Mouse (Mus musculus): ENCODE data around the gene Eef1a2. TPM values are rescaled to one million over a fixed set of nuclear protein-coding genes. Genes with fewer than 3 reads are reported as not detected.

Gene Eef1a2
- total and polyA plus RNA-seq, 2 experiments = 0.74 TPM; not detected in 1

DNA sequence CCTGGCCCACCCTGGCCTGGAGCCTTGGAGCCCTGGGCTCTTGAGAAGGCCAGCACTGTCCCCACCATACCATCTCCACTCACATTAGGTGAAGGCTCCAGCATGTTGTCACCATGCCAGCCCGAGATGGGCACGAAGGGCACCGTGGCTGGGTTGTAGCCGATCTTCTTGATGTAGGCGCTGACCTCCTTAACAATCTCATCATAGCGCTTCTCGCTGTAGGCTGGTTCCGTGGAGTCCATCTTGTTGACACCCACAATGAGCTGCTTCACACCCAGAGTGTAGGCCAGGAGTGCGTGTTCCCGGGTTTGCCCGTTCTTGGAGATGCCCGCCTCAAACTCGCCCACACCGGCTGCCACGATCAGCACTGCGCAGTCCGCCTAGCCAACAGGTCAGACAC is 4.1 kb downstream of the Eef1a2 start:
- H3K36me3 ChIP-seq (ENCODE audit: control insufficient read depth, insufficient read depth, low read length) = no peaks in the 10 kb centered on the region
- no peak for TF ChIP-seq CTCF (IDR thresholded peaks at IDR 0.05; ENCODE audit: low read depth, low read length)
- no peak for TF ChIP-seq POLR2A (IDR thresholded peaks at IDR 0.05; ENCODE audit: extremely low read depth, insufficient read depth, low read length)
- H3K9ac ChIP-seq (ENCODE audit: low read depth, low read length) = no peak overlapping the region
- peaks cover 8% of the 10 kb centered on the region; the same call in 1 of the 2 replicates for H3K27me3 ChIP-seq (ENCODE audit: control insufficient read depth, insufficient read depth, low read length)
- H3K4me3 ChIP-seq (ENCODE audit: insufficient read depth, low read depth, low read length) = no peak overlapping the region
- DNase-seq (ENCODE audit: extremely low read depth, low read depth, low spot score) = no peak
- H3K79me2 ChIP-seq (ENCODE audit: control insufficient read depth, insufficient read depth, low read length) = no peaks in the 10 kb centered on the region
- 92% methylated on average over 17 of the region's 17 CpGs for WGBS
- H3K4me1 ChIP-seq (ENCODE audit: control insufficient read depth, insufficient read depth, low read length) = peaks cover 7% of the 10 kb centered on the region
- no peak overlapping the region for H3K27ac ChIP-seq (replicated peaks; ENCODE audit: insufficient read depth, low read depth, low read length)

DNA sequence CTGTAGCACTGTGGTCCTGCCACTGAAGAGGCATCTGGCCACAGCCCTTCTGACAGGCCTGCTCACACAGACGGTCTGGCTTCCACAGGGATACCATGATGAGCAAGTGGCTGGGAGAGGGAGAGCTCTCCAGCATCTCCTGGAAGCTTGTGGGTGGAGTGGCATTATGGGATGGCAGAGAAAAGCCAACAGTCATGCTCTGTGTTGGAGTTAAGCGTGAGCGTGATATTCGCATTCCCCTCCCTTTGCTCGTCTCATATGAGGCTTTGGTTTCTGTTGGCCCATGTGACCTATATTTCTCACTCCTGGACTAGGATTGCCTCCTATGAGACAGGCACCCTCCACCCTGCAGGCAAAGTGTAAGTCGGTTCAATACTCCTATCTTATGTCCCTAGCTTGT is 6.5 kb downstream of the Eef1a2 start:
- TF ChIP-seq CTCF (IDR thresholded peaks at IDR 0.05; ENCODE audit: low read depth, low read length) = no peak
- TF ChIP-seq POLR2A (IDR thresholded peaks at IDR 0.05; ENCODE audit: extremely low read depth, insufficient read depth, low read length) = no peak
- no peaks in the 10 kb centered on the region for H3K79me2 ChIP-seq (ENCODE audit: control insufficient read depth, insufficient read depth, low read length)
- DNase-seq (ENCODE audit: extremely low read depth, low read depth, low spot score) = no peak
- H3K4me3 ChIP-seq (ENCODE audit: insufficient read depth, low read depth, low read length) = no peak overlapping the region
- no peak overlapping the region for H3K27ac ChIP-seq (replicated peaks; ENCODE audit: insufficient read depth, low read depth, low read length)
- 65% methylated on average over 6 of the region's 6 CpGs for WGBS
- H3K36me3 ChIP-seq (ENCODE audit: control insufficient read depth, insufficient read depth, low read length) = no peaks in the 10 kb centered on the region
- peaks cover 7% of the 10 kb centered on the region for H3K4me1 ChIP-seq (ENCODE audit: control insufficient read depth, insufficient read depth, low read length)
- no peaks in the 10 kb centered on the region for H3K27me3 ChIP-seq (ENCODE audit: control insufficient read depth, insufficient read depth, low read length)
- no peak overlapping the region for H3K9ac ChIP-seq (ENCODE audit: low read depth, low read length)

DNA sequence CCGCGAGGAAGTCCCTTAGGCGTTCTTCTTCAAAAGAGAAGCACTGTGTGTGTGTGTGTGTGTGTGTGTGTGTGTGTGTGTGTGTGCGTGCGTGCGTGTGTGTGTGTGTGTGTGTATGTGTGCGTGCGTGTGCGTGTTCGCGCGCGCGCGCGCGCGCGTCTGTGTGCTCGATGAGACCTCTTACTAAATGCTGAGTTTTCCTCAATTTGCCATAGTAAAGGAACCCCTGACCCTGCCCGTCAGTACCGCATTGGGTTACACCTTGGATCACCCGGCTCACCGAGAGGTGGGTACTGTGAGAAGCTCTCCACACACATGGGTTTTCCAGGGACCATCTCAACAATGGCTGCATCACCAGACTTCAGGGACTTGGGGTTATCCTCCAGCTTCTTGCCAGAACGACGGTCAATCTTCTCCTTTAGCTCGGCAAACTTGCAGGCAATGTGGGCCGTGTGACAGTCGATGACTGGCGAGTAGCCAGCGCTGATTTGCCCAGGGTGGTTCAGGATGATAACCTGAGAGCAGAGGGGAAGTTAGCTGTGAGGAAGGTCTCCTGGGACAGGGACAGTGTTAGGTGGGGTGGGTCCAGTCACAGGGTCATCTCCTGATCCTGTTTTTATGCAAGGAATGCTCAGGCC is 8.4 kb downstream of the Eef1a2 start:
- Histone ChIP-seq H3K79me2 (ENCODE audit: control insufficient read depth, insufficient read depth, low read length) (no peaks in the 10 kb centered on the region), H3K27me3 (ENCODE audit: control insufficient read depth, insufficient read depth, low read length) (no peaks in the 10 kb centered on the region), H3K4me3 (ENCODE audit: insufficient read depth, low read depth, low read length) (no peak overlapping the region), H3K9ac (ENCODE audit: low read depth, low read length) (no peak overlapping the region), H3K36me3 (ENCODE audit: control insufficient read depth, insufficient read depth, low read length) (no peaks in the 10 kb centered on the region), H3K4me1 (ENCODE audit: control insufficient read depth, insufficient read depth, low read length) (peaks cover 7% of the 10 kb centered on the region), H3K27ac (replicated peaks; ENCODE audit: insufficient read depth, low read depth, low read length) (no peak overlapping the region)
- DNase-seq (ENCODE audit: extremely low read depth, low read depth, low spot score) = no peak
- TF ChIP-seq POLR2A (IDR thresholded peaks at IDR 0.05; ENCODE audit: extremely low read depth, insufficient read depth, low read length) = no peak
- TF ChIP-seq CTCF (IDR thresholded peaks at IDR 0.05; ENCODE audit: low read depth, low read length) = no peak
- 17% methylated on average over 31 of the region's 31 CpGs for WGBS

DNA sequence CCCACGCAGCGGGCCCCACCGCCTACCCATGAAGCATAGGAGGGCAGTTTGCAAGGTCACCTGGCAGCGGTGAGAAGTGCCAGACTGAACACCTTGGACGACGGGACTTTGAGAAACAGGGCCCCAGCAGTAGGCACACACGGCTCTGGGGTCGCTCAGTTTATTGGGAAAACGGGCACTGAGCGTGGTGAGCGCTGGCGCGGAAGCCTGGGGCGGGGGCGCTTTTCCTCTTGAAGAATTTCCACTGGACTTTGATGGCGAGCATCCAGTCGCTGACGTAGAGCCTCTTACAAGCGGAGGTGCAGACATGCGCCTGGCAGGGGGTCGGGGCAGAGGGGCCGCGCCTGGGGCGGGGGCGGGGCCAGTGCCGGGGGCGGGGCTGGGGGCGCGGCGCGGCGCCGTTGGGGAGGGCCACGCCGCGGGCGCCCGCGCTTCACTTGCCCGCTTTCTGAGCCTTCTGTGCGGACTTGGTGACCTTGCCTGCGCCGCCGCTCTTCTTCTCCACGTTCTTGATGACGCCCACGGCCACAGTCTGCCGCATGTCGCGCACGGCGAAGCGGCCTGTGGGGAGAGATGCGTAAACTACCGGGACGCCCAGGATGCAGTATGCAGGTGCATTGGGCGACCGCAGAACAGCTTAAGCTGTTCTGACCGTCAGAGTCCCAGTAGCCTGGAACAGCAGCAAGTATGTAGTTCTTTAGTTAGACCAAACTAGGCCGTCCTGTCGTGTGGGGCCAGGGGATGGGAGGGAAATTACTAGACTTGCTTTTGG is 9.1 kb downstream of the Eef1a2 start:
- Histone ChIP-seq H3K36me3 (ENCODE audit: control insufficient read depth, insufficient read depth, low read length) (no peaks in the 10 kb centered on the region), H3K9ac (ENCODE audit: low read depth, low read length) (no peak overlapping the region), H3K4me3 (ENCODE audit: insufficient read depth, low read depth, low read length) (peak overlapping the region; percentile 40; the same call in 1 of the 2 replicates), H3K27ac (replicated peaks; ENCODE audit: insufficient read depth, low read depth, low read length) (no peak overlapping the region), H3K27me3 (ENCODE audit: control insufficient read depth, insufficient read depth, low read length) (no peaks in the 10 kb centered on the region), H3K4me1 (ENCODE audit: control insufficient read depth, insufficient read depth, low read length) (peaks cover 7% of the 10 kb centered on the region), H3K79me2 (ENCODE audit: control insufficient read depth, insufficient read depth, low read length) (no peaks in the 10 kb centered on the region)
- 3% methylated on average over 42 of the region's 61 CpGs for WGBS
- TF ChIP-seq POLR2A (IDR thresholded peaks at IDR 0.05; ENCODE audit: extremely low read depth, insufficient read depth, low read length) = no peak
- no peak for TF ChIP-seq CTCF (IDR thresholded peaks at IDR 0.05; ENCODE audit: low read depth, low read length)
- peak; percentile 12 for DNase-seq (ENCODE audit: extremely low read depth, low read depth, low spot score)

DNA sequence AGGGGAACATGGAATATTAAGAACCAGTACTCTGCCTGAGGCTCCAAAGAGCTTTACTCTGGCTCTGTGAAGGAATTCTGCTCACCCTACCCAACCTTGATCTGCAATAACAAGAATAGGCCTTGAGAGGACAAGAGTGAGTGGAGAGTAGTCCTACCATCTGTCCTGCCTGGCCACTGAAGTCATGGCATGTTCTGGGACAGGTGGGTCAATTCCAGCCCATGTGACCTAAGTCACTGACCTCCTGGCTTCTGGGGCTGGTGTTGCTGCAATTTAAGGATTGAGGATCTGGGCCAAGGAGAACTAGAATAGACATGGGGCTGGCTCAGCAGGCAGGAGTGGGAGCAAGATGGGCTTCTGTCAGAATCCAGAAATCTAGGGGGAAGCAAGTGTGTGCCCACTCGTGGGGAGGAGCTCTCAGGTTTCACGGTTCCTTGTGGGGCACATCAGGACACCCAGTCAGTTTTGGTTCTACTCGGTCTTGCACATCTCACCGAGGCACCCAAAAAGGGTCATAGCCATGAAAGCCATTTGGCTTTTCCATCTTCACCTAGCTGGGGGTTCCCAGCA is 9.8 kb downstream of the Eef1a2 start:
- Histone ChIP-seq H3K36me3 (ENCODE audit: control insufficient read depth, insufficient read depth, low read length) (no peaks in the 10 kb centered on the region), H3K27ac (replicated peaks; ENCODE audit: insufficient read depth, low read depth, low read length) (no peak overlapping the region), H3K9ac (ENCODE audit: low read depth, low read length) (no peak overlapping the region), H3K79me2 (ENCODE audit: control insufficient read depth, insufficient read depth, low read length) (no peaks in the 10 kb centered on the region), H3K4me3 (ENCODE audit: insufficient read depth, low read depth, low read length) (no peak overlapping the region), H3K27me3 (ENCODE audit: control insufficient read depth, insufficient read depth, low read length) (no peaks in the 10 kb centered on the region), H3K4me1 (ENCODE audit: control insufficient read depth, insufficient read depth, low read length) (peaks cover 7% of the 10 kb centered on the region)
- peak; percentile 33 for DNase-seq (ENCODE audit: extremely low read depth, low read depth, low spot score)
- WGBS = 37% methylated on average over 4 of the region's 4 CpGs
- TF ChIP-seq POLR2A (IDR thresholded peaks at IDR 0.05; ENCODE audit: extremely low read depth, insufficient read depth, low read length) (no peak), CTCF (IDR thresholded peaks at IDR 0.05; ENCODE audit: low read depth, low read length) (no peak)

Measured in liver, adult 2 months (tissue).